Mouse (Mus musculus) frontal cortex, postnatal 36 days (tissue): ENCODE measurements around the gene Tmem190.

ENCODE experiments used
- DNase-seq, 2 experiments: peaks; one replicate each; pipeline ENCODE4 v3.0.0; 2022; ENCODE audit warnings: low spot score in 2 of 2

Tmem190 gene

DNA sequence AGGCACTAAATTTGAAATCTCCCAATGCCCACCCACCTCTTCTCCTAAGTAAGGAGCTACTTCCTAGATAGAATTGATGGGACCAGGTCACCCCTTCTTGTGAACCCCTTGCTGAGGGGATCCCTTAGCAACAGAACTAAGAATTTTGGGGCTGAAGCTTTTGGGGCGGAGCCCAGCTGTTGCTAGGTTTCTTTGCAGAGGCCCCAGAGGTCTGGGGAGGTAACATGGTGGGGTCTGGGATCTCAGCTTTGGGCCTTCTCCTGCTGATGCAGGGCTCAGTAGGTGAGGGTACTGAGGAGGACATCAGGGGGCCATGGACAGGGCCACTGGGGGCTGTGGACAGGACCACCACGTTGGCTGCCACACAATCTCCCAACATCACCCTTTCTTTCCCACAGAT, at the start of gene Tmem190, which contains the start of gene Il11:
Gene Tmem190 (plus strand): TSS at position 179 of the 400 bp plus-strand sequence.
Gene Il11 (minus strand): TSS at position 101 of the 400 bp plus-strand sequence.
- no peak for DNase-seq

DNA sequence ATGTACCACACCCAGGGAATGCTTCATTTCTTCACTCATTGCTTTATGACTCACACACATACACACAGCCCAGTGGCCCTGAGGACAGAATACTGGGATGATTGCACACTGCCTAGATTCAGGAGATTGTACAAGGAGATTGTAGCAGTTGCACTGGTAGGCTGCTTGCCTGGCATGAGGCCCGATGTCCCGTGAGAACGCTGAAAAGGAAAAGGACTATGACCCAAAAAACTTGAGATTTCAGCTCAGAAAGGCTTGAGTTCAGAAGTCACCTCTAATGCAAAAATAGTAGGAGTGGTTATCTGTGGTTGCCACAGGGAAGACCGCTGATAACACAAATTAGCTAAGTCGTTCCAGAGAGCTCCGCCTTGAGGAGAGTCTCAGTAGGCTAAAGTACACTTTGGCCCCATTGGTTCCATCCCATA, 49.8 kb upstream of the Tmem190 start:
- no peak for DNase-seq

GRCm38 (mm10) chr7:4739041-4739543, 43.6 kb upstream of the Tmem190 start:
- DNase-seq, result no peak

DNA sequence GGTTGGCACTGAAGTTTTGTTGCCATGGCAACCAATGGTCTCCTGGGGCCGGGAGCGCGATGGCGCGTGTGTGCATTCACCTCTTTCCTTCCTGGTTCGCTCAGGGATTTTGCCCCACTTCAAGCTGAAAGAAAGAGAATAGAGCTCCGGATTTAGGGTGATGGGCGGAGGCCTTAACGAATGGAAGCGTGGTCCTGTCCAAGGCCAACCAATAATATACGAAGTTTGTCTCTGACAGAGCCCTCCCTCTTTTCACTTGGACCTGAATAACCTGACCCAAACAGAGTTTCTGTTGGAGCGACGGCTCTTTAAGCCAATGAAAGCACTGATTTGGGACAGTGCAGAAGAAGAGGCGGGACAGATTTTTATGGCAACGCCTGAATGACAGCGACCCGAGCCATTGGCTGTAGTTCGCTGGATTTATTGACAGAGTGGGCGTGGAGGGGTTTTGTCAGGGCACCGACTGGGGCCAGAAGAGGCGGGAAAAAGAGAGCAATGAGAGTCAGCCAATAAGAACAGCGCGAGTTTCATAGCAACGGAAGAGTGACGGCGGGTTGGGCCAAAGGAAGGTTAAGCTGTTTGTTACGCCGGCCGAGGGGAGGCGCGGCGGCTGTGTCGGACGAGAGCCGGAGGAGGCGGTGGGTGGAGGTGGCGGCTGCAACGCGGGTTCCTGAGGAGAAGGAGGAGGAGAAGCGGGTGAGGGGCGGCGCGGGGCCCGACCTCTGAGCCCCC, 43.0 kb upstream of the Tmem190 start, which contains the start of gene Kmt5c:
Gene Kmt5c (plus strand): TSS at position 572 of the 732 bp plus-strand sequence.
- peak; percentile 98 to 99 for DNase-seq

DNA sequence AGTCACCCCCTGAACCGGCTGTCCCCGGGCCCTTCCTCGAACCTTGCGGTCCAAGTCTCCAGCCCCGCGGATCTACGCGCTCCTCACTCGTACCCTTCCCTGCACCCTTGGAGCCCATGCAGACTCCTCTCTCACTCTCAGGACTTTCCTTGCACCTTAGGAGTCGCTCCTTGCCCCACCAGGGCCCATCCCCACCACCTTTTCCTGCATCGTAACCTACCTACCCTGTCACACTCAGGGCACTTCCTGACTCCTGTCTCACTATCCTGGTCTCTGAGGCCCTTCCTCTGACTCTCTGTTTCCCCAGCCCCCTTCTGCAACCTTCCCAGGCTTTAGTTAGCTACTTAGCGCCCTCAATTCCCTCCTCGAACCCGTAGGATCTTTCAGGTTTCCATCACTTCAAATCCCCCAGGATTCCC, 42.4 kb upstream of the Tmem190 start:
- peak in 1 of 2 experiments; percentile 45 for DNase-seq

GRCm38 (mm10) chr7:4741151-4741550, 41.6 kb upstream of the Tmem190 start:
- peak in 1 of 2 experiments; percentile 26 for DNase-seq

DNA sequence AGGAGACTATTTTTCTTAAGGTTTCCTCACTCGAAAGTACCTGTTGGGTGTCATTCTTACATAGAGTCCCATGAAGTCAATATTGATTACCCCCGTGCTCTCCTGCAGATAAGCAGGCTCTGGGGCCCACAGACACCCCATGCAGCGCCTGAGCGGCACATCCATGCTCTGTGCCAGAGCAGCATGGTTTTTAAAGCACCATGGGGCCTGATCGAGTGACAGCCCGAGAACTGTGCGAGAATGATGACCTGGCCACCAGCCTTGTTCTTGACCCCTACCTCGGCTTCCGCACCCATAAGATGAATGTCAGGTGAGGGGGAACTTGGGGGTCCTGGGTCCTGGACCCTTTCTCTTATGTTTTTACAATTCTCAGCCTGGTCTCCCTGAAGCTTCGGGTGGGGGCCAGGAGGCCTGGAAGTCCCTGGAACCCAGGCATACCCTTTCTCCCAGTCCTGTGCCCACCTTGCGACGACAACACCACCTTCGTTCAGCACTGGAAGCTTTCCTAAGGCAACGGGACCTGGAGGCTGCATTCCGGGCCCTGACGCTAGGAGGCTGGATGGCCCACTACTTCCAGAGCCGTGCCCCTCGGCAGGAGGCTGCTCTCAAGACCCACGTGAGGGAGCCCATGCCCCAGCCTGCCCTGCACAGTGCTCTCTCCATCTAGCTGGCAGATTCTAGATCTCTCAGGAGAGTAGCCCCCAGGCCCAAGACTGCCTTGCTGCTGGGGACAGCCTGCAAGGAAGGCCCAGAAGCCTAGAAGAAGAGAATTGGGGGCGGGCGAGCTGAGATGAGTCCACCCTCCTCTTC, 40.9 kb upstream of the Tmem190 start:
- no peak for DNase-seq

GRCm38 (mm10) chr7:4742482-4742819, 40.3 kb upstream of the Tmem190 start:
- DNase-seq, result no peak

DNA sequence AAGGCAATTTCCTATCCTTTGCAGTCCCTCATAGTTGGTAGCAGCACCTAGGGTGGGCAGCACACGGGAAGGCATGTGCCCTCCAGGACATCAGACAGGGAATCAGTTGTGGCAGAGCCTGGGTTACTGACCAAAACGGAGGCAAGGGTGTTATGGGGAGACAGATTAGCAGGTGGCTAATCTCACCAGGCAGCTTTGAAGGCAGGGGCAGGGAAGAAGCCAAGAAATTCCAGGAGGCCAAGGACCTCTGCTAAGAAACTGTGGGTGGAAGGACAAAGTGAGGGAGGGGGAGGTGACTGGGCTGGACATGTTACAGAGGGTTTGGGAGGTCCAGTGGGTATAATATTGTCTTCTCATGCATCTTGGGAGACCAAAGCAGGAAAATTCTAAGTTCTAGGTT, 39.4 kb upstream of the Tmem190 start:
- DNase-seq, result no peak

GRCm38 (mm10) chr7:4744886-4745285, 37.9 kb upstream of the Tmem190 start:
- DNase-seq, result no peak

DNA sequence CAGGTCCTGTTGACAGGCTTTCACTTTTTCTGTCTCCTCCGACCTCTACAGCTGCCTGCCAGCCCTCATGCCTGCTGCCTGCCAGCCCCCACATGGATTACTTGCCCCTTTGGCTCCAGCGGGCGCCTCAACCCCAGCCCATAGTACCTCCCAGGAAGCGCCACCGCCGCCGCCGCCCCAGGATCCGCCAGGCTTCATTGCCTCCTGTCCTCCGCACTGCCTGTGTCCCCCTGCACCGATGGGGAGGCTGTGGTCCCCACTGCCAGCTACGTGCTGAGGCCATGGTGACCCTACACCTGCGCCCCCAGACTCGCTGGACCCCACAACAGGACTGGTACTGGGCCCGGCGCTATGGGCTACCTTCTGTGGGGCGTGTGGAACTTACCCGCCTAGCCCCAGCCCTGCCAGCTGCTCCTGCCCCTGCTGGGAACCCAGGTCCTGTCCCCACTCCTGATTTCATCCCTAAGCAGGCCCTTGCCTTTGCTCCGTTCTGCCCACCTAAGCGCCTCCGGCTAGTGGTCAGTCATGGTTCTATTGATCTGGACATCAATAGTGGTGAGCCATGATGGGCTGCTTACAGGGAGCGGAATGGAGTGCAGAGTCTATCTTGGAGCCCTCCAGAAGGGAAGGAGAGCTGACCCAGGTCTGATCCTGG, 36.3 kb upstream of the Tmem190 start:
- no peak for DNase-seq

DNA sequence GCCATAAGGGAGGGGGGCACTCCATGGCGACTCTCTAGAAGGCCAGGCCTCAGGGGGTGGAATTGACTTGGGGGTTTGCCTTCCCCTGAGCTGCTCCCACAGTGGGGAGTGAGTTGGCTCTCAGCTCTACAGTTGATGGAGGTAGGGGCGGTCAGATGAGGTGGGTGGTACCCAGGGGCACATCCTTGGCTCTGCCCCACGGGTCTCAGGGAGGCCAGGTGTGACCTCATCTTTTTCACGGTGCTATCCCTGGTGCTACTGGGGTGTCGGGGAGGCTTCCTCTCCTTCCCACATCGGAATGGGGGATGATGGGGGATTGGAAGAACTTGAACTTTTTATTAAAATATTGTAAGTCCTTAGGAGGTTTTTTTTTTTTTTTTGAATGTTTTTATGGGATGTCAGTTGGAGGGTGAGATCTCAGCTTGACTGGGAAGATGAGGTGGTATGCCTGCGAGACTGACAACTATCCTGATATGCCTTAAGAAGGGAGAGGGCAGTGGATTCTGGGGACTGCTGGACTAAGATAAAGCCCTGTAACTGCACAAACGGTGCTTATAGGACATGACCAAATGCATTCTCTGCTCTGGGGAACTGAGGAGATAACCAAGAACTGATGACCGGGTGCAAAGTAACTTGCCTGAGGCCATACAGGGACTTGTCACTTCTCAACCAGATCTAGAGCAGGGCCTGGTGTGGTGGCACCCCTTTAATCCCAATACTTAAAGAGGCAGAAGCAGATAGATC, 35.4 kb upstream of the Tmem190 start:
- DNase-seq, result no peak

DNA sequence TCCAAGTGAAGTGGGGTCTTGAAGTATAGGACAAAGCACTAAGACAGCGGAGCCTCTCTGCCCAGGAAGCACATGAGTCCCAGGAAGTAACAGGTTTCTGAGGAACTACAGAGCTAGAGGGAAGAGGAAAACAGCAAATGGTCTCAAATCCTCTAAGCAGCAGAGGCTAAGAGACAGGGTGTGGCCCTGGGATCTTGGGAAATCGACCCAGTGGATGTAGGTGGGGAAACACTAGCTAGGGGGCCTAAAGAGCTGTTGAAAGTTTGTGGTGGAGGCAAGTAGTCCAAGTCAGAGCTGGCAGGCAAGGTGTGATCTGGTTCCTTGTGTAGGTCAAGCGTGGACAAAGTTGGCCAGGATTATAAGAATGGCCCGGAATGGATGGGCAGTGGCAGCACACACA, 34.4 kb upstream of the Tmem190 start:
- DNase-seq, result no peak

- no peak for DNase-seq
Observed at GRCm38 (mm10) chr7:4749169-4749568, 33.6 kb upstream of the Tmem190 start.

DNA sequence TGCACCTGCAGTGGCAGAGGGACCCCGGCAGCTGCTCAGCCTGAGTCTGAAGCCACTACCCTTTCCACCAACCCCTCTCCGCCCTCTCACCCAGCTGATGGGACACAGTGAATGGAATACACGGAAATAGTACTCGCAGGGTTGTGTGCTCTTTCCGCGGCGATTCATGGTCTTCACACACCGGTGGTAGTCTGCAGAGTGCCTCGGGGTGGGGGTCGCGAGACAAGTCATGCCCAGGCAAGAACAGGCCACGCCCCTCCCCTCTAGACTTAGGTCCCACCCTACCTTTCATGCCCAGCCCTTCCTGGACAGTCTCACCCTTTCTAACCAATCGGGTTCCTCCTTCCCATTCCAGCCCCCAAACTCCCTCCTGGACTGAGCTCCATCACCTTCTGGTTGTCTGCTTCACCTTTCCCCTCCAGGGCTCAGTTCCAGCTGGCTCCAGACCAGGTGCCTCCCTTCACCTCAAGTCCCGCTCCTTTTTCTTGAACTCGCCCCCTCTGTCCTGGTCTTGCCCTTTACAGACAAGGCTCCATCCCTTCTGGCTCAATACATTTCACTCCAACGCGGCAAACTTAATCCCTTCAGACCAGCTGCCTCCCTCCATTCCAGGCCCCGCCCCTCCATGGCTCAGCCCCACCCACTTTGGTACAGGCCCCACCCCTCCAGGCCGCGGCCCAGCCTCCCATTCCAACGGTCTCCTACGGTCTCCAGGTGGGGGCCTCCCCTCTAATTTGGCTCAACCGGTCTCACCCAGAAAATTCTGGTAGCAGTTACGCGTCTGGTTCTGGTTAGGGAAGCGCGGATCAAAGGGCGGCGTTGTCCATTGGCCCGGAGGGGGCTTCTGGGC, 30.5 kb upstream of the Tmem190 start:
- DNase-seq, result no peak

GRCm38 (mm10) chr7:4752821-4753570, 29.7 kb upstream of the Tmem190 start, which contains the start of gene Cox6b2:
Gene Cox6b2 (minus strand): TSS chr7:4753094.
- DNase-seq, result peak in 1 of 2 experiments; percentile 36

DNA sequence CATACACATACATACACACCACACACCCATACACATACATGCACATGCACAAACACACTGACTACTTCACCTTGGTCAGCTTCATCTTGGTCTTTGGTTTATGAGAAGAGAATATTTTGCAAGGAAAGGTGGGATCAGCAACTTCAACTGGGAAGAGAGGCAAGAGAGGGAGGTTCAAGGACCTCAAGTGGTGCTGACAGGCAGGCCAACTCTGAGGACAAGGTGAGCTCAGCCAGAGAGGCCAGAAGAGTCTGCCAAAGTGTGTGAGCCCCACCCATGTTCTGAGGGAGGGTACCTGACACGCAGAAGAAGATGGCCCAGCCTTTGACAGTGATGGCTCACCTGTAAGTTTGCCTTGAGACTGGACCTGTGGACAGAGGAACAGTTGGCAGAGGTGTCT, 23.1 kb upstream of the Tmem190 start:
- no peak for DNase-seq

- DNase-seq, result no peak
Observed at GRCm38 (mm10) chr7:4764946-4765710, 17.6 kb upstream of the Tmem190 start.

- DNase-seq, result no peak
Observed at GRCm38 (mm10) chr7:4771202-4771601, 11.5 kb upstream of the Tmem190 start, which contains the start of gene Fam71e2. Gene Fam71e2 (minus strand): TSS chr7:4771302.
